Mouse (Mus musculus) CD4-positive, CD25-positive, alpha-beta regulatory T cell, adult 2 months (primary cell): ENCODE data around the gene Speer4a.
"Not testable (repeated sequence)": the region's sequence is repeated elsewhere in the genome, so short reads cannot be mapped to it uniquely, and the experiment has no call there.

Source experiments
- DNase-seq: peaks from one replicate; pipeline ENCODE4 v3.0.0-alpha.2; 2012; ENCODE audit warnings: low read depth, low spot score

Speer4a gene

DNA sequence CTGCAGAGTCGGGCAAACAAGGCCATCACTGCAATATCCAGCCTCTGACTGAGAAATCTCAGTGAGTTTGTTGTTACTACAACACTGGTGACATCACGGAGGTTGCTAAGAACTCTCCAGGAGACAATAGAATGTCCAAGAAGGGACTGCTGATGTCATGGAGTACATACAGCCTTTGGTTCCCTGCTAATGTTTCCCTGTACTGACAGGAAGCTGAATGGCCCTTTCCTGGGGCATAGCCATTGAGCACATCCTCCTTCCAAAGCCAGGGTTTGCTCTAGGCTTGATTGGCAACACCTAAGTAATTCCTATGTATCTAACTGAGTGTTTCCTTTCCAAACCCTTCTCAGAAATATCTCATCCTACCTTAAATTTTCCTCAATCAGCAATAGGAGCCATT lies at the start of gene Speer4a:
TSS of gene Speer4a (minus strand) at position 101 of the 400 bp plus-strand sequence.
- DNase-seq, result not testable (repeated sequence)

DNA sequence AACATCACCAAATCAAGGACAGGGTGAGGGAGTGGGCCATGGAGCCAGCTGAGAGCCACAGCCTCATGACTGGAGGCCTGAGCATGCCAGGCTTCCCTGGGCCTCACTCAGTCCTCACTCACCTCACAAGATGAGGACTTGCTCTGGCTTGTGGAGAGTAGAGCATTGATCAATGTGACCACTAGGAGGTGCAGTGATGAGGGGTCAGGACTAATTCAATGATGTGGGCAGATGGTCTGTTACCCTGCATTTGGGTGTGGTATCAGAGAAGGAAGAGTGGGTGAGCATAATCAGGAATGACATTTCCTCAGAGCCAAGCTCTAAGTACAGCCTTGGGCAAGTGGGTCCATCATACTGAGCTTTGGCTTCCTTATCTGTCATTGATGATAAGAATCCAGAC lies 39.7 kb upstream of the Speer4a start:
- peak; percentile 1 for DNase-seq

DNA sequence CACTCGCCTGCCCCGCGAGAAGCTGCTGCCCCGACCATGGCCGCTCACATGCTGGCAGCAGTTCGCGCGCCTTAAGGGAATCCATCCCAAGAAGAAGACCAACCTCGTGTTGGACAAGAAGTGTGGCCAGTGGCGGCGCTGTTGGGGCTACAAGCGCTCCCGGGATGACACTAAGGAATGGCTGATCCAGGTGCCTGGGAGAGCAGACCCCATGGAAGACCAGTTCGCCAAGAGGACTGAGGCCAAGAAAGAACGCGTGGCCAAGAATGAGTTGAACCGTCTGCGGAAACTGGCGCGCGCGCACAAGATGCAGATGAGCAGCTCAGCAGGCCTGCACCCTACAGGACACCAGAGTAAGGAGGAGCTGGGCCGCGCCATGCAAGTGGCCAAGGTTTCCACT lies 31.4 kb upstream of the Speer4a start:
- DNase-seq, result peak; percentile 0

DNA sequence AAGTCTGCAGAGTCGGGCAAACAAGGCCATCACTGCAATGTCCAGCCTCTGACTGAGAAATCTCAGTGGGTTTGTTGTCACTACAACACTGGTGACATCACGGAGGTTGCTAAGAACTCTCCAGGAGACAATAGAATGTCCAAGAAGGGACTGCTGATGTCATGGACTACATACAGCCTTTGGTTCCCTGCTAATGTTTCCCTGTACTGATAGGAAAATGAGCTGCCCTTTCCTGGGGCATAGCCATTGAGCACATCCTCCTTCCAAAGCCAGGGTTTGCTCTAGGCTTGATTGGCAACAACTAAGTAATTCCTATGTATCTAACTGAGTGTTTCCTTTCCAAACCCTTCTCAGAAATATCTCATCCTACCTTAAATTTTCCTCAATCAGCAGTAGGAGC lies 19.1 kb upstream of the Speer4a start, which contains the start of gene Gm7347:
TSS of gene Gm7347 (minus strand) at position 101 of the 400 bp plus-strand sequence.
- DNase-seq, result not testable (repeated sequence)

DNA sequence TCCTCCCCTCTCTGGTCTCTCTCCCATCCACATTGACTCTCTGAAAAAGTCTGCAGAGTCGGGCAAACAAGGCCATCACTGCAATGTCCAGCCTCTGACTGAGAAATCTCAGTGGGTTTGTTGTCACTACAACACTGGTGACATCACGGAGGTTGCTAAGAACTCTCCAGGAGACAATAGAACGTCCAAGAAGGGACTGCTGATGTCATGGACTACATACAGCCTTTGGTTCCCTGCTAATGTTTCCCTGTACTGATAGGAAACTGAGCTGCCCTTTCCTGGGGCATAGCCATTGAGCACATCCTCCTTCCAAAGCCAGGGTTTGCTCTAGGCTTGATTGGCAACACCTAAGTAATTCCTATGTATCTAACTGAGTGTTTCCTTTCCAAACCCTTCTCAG lies 16.5 kb downstream of the Speer4a start, which contains the start of gene Gm5862:
TSS of gene Gm5862 (minus strand) at position 101 of the 400 bp plus-strand sequence.
- not testable (repeated sequence) for DNase-seq

DNA sequence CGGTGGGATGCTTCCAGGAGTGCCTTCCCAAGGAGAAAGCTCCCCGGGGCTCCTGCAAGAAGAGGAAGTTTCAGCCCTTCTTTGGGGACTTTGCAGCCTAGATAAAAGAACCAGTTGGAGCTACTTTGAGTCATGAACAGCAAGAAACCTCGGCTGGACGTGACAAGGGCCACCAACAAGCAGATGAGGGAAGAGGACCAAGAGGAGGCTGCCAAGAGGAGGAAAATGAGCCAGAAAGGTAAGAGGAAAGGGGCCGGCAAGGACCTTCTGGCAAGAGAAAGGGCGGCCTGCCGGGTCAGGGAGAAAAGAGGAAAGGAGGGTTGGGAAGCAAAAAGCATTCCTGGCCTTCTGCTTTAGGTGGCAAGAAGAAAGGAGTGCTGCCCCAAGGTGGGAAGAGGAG lies 31.7 kb downstream of the Speer4a start:
- DNase-seq, result not testable (repeated sequence)

DNA sequence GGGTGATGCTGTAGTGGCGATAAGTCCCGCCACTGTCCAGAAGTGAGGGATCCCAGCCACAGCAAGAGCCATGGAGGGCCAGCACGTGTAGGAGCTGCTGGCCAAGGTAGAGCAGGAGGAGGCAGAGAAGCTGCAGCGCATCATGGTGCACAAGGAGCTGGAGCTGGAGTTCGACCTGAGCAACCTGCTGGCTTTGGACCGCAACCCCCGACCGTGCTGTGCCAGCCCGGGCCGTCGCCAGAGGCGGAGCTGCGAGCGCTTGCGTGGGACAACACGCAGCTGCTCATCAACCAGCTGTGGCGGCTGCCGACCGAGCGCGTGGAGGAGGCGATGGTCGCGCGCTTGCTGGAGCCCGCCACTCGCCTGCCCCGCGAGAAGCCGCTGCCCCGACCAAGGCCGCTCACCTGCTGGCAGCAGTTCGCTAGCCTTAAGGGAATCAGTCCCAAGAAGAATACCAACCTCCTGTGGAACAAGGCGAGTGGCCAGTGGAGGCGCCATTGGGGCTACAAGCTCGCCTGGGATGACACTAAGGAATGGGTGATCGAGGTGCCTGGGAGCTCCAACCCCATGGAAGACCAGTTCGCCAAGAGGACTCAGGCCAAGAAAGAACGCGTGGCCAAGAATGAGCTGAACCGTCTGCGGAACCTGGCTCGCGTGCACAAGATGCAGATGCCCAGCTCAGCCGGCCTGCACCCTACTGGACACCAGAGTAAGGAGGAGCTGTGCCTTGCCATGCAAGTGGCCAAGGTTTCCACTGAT lies 32.2 kb downstream of the Speer4a start:
- DNase-seq, result peak; percentile 5

DNA sequence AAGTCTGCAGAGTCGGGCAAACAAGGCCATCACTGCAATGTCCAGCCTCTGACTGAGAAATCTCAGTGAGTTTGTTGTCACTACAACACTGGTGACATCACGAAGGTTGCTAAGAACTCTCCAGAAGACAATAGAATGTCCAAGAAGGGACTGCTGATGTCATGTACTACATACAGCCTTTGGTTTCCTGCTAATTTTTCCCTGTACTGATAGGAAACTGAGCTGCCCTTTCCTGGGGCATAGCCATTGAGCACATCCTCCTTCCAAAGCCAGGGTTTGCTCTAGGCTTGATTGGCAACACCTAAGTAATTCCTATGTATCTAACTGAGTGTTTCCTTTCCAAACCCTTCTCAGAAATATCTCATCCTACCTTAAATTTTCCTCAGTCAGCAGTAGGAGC lies 34.7 kb downstream of the Speer4a start, which contains the start of gene Gm1979:
TSS of gene Gm1979 (minus strand) at position 101 of the 400 bp plus-strand sequence.
- DNase-seq, result not testable (repeated sequence)

DNA sequence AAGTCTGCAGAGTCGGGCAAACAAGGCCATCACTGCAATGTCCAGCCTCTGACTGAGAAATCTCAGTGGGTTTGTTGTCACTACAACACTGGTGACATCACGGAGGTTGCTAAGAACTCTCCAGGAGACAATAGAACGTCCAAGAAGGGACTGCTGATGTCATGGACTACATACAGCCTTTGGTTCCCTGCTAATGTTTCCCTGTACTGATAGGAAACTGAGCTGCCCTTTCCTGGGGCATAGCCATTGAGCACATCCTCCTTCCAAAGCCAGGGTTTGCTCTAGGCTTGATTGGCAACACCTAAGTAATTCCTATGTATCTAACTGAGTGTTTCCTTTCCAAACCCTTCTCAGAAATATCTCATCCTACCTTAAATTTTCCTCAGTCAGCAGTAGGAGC lies 50.8 kb downstream of the Speer4a start, which contains the start of gene Gm21698:
TSS of gene Gm21698 (minus strand) at position 101 of the 400 bp plus-strand sequence.
- DNase-seq, result not testable (repeated sequence)
